Mouse (Mus musculus): ENCODE results near the gene Trex2. TPM values are rescaled to one million over a fixed set of nuclear protein-coding genes. Genes with fewer than 3 reads are reported as not detected.

Gene Trex2
- polyA plus RNA-seq, 1 experiment, result 0.11 TPM

DNA sequence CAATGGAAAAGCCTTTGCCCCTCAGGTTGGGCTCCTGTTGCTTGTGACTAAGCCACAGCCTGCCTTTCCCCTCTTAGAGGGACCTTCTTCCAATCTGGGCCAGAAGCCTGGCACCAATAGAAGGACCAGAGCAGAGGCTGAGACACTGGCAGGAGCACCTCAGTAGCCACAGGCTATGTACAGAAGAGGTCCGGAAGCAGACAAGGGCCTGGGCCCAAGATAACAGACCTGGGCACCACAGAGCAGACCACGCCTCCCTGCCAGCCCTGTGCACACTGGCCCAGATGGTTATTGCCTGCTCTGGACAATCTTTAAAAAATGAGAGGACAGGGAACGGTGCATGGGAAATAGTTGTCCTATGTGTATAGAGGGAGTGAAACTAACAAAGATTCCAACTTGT, 36.6 kb upstream of the Trex2 start:
- DNase-seq (ENCODE audit: low read depth), result no peak
- no peak for TF ChIP-seq POLR2A (IDR thresholded peaks at IDR 0.05; ENCODE audit: borderline replicate concordance, extremely low read depth, insufficient read depth, insufficient read length, poor library complexity, severe bottlenecking)
- TF ChIP-seq CTCF (IDR thresholded peaks at IDR 0.05; ENCODE audit: borderline replicate concordance, extremely low read depth, insufficient read depth, insufficient read length), result no peak

DNA sequence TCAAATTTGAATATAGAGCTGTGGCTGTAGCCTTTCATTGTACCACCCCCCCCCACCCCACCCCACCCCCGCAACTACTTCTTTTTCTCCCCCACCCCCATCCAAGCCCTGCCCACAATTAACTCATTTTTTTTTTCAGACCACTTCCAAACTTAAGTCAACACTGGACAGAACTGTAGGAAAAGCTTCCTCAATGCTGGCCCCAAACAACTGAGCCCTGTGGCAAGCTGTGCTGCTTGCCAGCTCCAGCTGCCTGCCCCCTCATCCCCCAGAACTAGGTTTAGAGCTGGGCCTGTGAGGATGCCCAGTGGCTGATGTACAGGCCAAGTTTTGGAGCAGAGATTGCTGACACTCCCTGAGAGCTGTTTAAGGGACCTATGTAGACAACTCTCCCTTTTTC, 33.6 kb upstream of the Trex2 start:
- no peak for DNase-seq (ENCODE audit: low read depth)
- TF ChIP-seq POLR2A (IDR thresholded peaks at IDR 0.05; ENCODE audit: borderline replicate concordance, extremely low read depth, insufficient read depth, insufficient read length, poor library complexity, severe bottlenecking), result no peak
- TF ChIP-seq CTCF (IDR thresholded peaks at IDR 0.05; ENCODE audit: borderline replicate concordance, extremely low read depth, insufficient read depth, insufficient read length), result no peak

DNA sequence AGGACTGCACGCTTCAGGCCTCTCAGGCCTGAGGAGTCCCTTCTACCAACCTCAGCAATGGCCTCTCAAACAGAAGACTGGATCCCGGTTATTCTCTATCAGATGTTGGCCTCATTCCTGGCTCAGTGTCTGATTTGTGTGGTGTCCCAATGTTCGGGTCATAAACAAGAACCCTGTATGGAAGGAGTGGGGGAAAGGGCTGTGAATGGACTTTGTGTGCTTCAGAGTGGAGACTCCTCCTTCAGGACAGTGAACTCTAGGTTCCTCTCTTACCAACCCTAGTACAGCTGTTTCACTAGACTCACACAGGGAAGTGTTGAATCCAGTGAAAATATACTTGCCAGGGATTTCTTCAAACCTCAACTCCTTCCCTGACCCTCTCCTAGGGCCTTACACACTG, 33.2 kb upstream of the Trex2 start:
- TF ChIP-seq POLR2A (IDR thresholded peaks at IDR 0.05; ENCODE audit: borderline replicate concordance, extremely low read depth, insufficient read depth, insufficient read length, poor library complexity, severe bottlenecking), result no peak
- TF ChIP-seq CTCF (IDR thresholded peaks at IDR 0.05; ENCODE audit: borderline replicate concordance, extremely low read depth, insufficient read depth, insufficient read length), result no peak
- no peak for DNase-seq (ENCODE audit: low read depth)

DNA sequence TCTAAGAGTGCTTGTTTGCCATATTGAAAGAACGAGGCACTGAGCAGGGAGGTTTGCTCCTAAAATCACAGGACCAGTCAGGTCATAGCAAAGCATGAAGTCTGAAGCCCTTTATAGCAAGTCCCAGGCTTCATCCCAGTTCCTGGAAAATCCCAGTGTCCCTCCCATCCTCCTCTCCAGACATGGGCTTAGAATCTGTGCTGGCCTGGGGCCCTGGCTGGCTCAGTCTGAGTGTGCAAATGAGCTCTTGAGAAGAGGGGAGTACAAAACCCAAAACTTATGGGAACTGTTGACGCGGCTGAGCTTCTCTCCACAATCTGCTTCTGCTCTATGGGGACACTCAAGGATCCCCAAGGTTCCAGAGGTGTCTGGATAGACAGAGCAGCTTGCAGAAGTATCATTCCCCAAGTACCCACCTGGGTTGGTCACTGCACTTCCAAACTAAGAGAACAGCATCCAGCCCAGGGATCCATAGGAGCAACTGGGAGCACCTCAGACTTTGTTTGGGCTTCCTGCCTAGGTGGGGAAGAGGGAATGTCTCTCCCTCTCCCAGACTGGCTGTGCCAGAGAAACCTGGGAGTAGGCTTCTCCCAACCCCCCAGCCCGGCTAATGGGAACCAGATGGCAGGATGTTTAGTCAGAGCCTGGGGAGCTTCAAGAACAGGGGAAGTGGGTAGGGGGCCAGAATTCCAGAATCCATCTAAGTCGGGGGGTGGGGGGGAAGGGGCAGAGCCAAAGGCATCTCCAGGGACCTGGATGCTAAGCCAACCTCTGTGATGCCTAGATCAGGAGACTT, 32.5 kb upstream of the Trex2 start:
- DNase-seq (ENCODE audit: low read depth), result peak; percentile 9

DNA sequence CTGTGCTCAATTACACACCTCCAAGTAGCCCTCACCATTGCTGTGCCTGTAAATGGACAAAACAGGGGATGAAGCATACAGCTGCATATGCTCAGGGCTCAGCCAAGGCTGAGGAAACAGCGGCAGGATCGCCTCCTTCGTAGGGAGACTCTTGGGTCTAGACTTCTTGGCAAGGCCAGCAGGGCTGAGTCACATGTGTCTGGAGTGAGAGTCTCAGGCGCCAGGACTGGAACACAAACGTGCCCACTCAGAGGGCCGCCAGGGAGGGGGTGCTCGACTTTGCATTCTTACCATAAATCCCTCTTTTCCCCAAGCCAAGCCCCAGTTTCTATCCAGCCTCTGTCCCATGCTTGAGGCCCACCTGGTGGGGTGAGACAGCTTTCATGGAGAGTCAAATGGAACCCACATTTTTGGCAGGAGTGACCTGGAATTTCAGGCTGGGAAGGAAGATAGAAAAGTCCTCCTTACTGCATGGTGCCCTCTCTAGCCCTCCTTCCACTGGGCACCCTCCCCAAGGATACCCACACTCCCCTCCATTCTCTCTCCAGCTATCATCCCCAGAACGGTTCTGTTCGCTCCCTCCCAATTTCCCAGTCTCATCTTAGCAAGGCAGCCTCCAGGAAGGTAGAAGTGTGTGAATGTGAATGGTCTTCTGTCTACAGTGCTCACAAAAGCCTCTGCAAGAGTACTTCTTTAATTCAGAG, 30.5 kb upstream of the Trex2 start:
- TF ChIP-seq POLR2A (IDR thresholded peaks at IDR 0.05; ENCODE audit: borderline replicate concordance, extremely low read depth, insufficient read depth, insufficient read length, poor library complexity, severe bottlenecking) (no peak), CTCF (IDR thresholded peaks at IDR 0.05; ENCODE audit: borderline replicate concordance, extremely low read depth, insufficient read depth, insufficient read length) (no peak)
- DNase-seq (ENCODE audit: low read depth), result peak; percentile 8

More for the DNA sequence above, 32.5 kb upstream of the Trex2 start:
- TF ChIP-seq CTCF (IDR thresholded peaks at IDR 0.05; ENCODE audit: borderline replicate concordance, extremely low read depth, insufficient read depth, insufficient read length) (no peak), POLR2A (IDR thresholded peaks at IDR 0.05; ENCODE audit: borderline replicate concordance, extremely low read depth, insufficient read depth, insufficient read length, poor library complexity, severe bottlenecking) (no peak)

DNA sequence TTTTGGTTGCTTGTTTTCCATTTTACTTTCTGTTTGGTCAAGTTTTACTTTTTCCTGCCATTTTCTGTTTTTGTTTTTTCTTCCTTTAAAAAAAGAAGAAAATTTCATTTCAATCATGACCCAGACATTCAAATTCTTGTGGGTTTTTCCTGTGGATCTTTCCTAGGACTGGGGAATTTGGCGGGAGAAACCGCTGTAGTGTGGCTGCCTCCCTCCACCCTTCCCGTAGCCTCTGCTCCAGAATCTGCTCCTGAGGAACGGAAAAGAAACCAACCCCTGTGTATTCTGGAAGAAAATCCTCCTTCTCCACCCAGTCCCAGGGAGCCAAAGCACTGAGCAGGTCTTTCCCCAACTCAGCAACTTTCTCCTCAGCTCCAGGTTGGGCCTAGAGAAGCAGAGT, 25.6 kb upstream of the Trex2 start:
- TF ChIP-seq POLR2A (IDR thresholded peaks at IDR 0.05; ENCODE audit: borderline replicate concordance, extremely low read depth, insufficient read depth, insufficient read length, poor library complexity, severe bottlenecking), result no peak
- no peak for TF ChIP-seq CTCF (IDR thresholded peaks at IDR 0.05; ENCODE audit: borderline replicate concordance, extremely low read depth, insufficient read depth, insufficient read length)
- DNase-seq (ENCODE audit: low read depth), result no peak

DNA sequence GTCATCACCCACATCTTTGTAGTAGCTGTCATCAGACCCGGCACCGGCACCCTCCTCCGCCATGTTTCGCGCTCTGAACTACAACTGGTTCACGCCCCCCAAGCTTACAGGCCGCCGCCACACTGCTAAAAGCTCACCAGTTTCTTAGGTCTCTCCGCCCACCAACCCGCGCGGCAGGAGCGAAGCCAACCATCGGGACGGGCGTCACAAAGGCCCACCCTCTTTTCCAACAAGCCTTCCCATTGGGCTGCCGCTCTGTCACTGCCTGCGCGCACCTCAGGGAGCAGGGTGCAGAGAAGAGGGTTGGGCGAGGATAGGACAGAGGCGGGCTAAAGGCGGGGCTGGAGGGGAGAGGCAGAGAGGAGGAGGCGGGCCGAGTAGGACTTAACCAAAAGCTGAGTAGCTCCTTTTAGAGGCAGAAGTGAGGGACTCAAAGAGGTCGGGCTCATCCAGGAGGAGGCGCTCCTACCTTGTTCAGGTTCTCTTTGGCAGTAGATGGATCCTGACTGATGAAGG, 23.8 kb upstream of the Trex2 start, which contains the start of gene Haus7:
Haus7 (minus strand) TSS at position 168 of the 516 bp plus-strand sequence.
- TF ChIP-seq POLR2A (IDR thresholded peaks at IDR 0.05; ENCODE audit: borderline replicate concordance, extremely low read depth, insufficient read depth, insufficient read length, poor library complexity, severe bottlenecking) (peak; percentile 17; the same call in 1 of the 2 replicates), CTCF (IDR thresholded peaks at IDR 0.05; ENCODE audit: borderline replicate concordance, extremely low read depth, insufficient read depth, insufficient read length) (peak; percentile 37; the same call in 1 of the 2 replicates)
- peak; percentile 98 for DNase-seq (ENCODE audit: low read depth)

DNA sequence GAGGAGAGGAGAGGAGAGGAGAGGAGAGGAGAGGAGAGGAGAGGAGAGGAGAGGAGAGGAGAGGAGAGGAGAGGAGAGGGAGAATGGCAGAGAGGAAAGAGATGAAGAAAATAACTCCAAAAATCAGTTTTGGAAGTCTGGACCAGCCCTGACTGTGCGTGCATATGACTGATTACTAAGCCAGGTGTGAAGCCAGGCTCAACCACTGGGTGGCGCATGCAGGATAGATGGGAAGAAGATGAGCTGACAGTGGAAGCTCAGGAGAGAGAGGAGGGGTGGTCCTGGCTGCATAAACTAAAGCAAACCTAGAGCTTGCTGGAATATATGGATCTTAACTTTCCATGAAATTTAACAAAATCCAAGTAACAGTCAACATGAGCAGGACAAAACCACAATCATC, 16.8 kb upstream of the Trex2 start:
- DNase-seq (ENCODE audit: low read depth), result peak; percentile 65
- peak; percentile 79 for TF ChIP-seq CTCF (IDR thresholded peaks at IDR 0.05; ENCODE audit: borderline replicate concordance, extremely low read depth, insufficient read depth, insufficient read length)
- no peak for TF ChIP-seq POLR2A (IDR thresholded peaks at IDR 0.05; ENCODE audit: borderline replicate concordance, extremely low read depth, insufficient read depth, insufficient read length, poor library complexity, severe bottlenecking)

DNA sequence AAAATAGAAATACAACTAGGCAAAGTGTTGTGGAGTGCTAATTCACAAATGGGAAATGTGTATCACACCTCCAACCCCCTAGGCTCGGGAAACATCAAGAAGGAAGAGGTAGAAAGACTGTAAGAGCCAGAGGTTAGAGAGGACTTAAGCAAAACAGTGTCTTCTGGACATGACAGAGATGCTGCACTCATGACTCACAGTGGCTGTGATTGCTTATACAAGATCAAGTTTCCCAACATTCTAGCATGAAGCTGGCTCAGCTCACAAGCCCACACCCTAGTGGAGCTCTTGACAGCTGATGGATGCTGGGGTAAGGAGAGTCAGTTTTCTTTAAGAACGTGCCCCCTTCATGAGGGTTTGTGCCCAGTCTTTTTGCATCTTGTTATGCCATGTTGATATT, 6.3 kb upstream of the Trex2 start:
- DNase-seq (ENCODE audit: low read depth), result no peak
- TF ChIP-seq POLR2A (IDR thresholded peaks at IDR 0.05; ENCODE audit: borderline replicate concordance, extremely low read depth, insufficient read depth, insufficient read length, poor library complexity, severe bottlenecking), result no peak
- no peak for TF ChIP-seq CTCF (IDR thresholded peaks at IDR 0.05; ENCODE audit: borderline replicate concordance, extremely low read depth, insufficient read depth, insufficient read length)

DNA sequence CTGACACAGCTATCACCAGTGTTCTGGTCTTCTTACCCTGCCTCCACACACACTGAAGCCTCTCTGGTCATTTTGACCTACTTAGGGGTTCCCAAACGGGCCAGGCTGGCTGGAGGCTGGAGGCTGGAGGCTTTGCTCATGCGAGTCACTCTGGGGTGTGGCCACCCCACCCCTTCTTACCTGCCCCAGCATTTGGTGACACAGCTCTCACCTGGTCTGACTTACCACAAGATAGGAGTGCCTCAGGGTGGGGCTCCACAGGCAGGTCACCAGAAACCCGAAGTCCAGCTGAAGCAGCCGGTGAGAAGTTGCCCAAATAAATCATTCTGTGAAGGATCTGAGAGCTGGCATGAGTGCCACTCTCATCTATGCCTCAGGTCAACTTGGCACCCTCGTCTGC, 2.3 kb downstream of the Trex2 start:
- DNase-seq (ENCODE audit: low read depth), result no peak

DNA sequence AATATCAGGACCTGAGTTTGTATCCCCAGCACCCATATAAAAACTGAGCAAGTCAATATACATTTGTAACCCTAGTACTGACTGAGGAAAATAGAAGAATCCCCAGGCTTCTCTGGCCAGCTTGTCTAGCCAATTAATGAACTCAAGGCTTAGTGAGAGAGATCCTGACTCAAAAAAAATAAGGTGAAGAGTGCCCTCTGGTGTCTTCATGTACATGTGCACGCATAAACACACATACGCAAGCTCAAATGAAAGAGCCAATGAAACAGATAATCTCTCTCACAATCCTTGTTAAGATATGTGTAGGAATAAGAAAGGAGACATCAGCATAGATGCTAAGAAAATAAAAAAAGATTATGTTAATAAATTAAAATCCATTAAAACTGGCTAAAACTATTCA, 5.1 kb downstream of the Trex2 start:
- no peak for TF ChIP-seq POLR2A (IDR thresholded peaks at IDR 0.05; ENCODE audit: borderline replicate concordance, extremely low read depth, insufficient read depth, insufficient read length, poor library complexity, severe bottlenecking)
- peak; percentile 12; the same call in 1 of the 2 replicates for TF ChIP-seq CTCF (IDR thresholded peaks at IDR 0.05; ENCODE audit: borderline replicate concordance, extremely low read depth, insufficient read depth, insufficient read length)
- DNase-seq (ENCODE audit: low read depth), result peak; percentile 38

More for the DNA sequence above, 2.3 kb downstream of the Trex2 start:
- TF ChIP-seq CTCF (IDR thresholded peaks at IDR 0.05; ENCODE audit: borderline replicate concordance, extremely low read depth, insufficient read depth, insufficient read length), result no peak
- TF ChIP-seq POLR2A (IDR thresholded peaks at IDR 0.05; ENCODE audit: borderline replicate concordance, extremely low read depth, insufficient read depth, insufficient read length, poor library complexity, severe bottlenecking), result no peak
